Mouse (Mus musculus): Measurements from ENCODE around the gene Actbl2.

DNA sequence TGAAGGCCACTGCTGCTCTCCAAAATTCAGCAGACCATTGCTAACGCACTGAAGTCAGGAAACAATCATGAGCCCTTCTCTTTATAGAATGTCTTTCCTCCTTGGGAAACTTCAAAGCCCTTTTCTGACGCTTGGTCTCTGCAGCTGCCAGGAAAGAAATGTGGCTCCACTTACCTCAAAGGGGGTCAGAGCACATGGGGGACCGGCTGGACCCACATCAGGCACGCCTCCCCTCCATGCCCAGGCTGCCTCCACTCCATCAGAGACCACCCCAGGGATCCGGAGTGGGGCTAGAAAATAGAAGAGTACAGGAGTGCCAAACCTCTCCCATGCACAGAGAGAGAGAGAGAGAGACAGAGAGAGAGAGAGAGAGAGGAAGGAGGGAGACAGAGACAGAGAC lies 26.0 kb upstream of the Actbl2 start:
- no peak for TF ChIP-seq CTCF (IDR thresholded peaks at IDR 0.05; ENCODE audit: low read depth)
- TF ChIP-seq EP300 (IDR thresholded peaks at IDR 0.05; ENCODE audit: low read depth), result no peak

Measured in liver, postnatal 0 days (tissue).